Mouse (Mus musculus): ENCODE data around the gene Arhgap27. TPM values are rescaled to one million over a fixed set of nuclear protein-coding genes. Genes with fewer than 3 reads are reported as not detected.

The Arhgap27 gene
- polyA plus RNA-seq, 1 experiment from 2014 or later = 6.3 TPM

DNA sequence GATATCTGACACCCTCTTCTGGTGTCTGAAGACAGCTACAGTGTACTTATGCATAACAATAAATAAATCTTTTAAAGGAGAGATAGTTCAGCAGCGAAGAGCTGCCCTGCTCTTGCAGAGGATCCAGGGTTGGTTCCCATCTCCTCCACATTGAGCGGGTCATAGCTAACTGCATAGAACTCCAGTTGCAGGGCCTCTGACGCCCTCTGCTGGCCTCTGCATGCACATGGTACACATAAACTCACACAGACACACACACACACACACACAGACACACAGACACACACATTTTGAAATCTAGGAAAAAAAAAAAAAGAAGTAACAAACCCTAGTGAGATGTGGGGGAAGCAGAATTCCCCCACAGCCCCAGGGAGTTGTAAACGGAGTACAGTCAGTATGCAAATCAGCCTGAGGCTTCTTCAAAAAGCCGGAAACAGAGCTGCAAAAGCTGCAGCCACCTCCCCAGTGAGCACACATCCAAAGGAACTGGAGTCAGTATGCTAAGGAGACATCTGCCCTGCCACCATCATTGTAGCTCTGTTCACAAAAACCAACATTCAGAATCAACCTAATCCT lies 11.2 kb downstream of the Arhgap27 start:
- no peak overlapping the region for H3K27ac ChIP-seq (replicated peaks)
- H3K9ac ChIP-seq (replicated peaks) = no peak overlapping the region
- WGBS = 85% methylated on average over 5 of the region's 5 CpGs
- H3K9me3 ChIP-seq (replicated peaks) = no peaks in the 10 kb centered on the region
- H3K4me1 ChIP-seq = peaks cover 7% of the 10 kb centered on the region
- no peak for ATAC-seq (ENCODE audit: low FRiP score)
- H3K36me3 ChIP-seq = no peaks in the 10 kb centered on the region
- no peak overlapping the region for H3K4me3 ChIP-seq (replicated peaks)
- H3K27me3 ChIP-seq (replicated peaks) = peaks cover 17% of the 10 kb centered on the region
- H3K4me2 ChIP-seq = no peak overlapping the region

DNA sequence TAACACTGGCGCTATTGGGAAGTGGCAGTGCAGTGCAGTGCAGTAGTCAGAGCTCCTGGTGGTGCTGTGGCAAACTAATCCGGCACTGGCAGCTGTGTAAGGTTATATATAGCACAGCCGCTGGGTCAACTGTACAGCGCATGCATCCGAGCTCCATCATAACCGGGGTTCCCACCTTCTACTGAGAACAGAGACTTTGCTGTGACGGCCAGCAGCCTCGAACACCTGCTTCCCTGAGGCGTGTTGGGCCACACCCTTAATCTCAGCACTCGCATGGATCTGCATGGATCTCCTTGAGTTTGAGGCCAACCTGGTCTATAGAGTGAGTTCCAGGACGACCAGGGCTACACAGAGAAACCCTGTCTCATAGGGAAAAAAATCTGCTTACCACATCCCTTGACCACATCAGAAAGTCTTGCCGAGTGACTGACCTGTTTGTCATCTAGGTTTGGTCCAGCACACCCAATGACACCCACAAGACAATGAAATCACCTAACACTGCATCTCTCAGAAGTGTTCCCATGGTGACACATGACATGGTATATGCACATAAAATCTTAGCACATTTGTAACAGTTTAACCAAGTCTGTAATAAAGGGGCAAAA lies 12.7 kb downstream of the Arhgap27 start:
- H3K4me3 ChIP-seq (replicated peaks) = no peak overlapping the region
- H3K27me3 ChIP-seq (replicated peaks) = peaks cover 3% of the 10 kb centered on the region
- H3K4me1 ChIP-seq = peaks cover 6% of the 10 kb centered on the region
- H3K9ac ChIP-seq (replicated peaks) = no peak overlapping the region
- no peak overlapping the region for H3K27ac ChIP-seq (replicated peaks)
- WGBS = 91% methylated on average over 12 of the region's 12 CpGs
- no peak overlapping the region for H3K4me2 ChIP-seq
- H3K36me3 ChIP-seq = no peaks in the 10 kb centered on the region
- ATAC-seq (ENCODE audit: low FRiP score) = no peak
- H3K9me3 ChIP-seq (replicated peaks) = no peaks in the 10 kb centered on the region

DNA sequence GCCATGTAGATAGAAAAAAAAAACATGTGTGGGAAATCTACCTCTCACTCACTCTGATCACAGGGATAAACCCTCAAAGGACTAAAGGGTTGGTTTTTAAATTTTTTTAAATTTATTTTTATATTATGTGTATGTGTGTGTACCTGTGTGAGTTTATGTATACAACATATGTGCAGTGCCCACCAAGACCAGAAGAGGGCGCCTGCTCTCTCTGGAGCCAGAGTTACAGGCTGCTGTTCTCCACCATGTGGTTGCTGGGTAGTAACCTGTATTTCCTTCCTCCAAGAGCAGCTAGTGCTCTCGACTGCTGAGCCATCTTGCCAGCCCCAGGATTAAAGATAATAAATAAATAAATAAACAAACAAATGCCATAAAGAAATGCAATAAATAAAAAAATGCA lies 13.8 kb downstream of the Arhgap27 start:
- WGBS = 79% methylated on average over 2 of the region's 2 CpGs
- Histone ChIP-seq H3K4me1 (0 out of 2 replicates have a peak, but pooled peaks cover 4% of the 10 kb centered on the region), H3K9ac (replicated peaks) (no peak overlapping the region), H3K27me3 (replicated peaks) (no peaks in the 10 kb centered on the region), H3K27ac (replicated peaks) (no peak overlapping the region), H3K36me3 (no peaks in the 10 kb centered on the region), H3K9me3 (replicated peaks) (no peaks in the 10 kb centered on the region), H3K4me3 (replicated peaks) (no peak overlapping the region), H3K4me2 (no peak overlapping the region)
- ATAC-seq (ENCODE audit: low FRiP score) = no peak

DNA sequence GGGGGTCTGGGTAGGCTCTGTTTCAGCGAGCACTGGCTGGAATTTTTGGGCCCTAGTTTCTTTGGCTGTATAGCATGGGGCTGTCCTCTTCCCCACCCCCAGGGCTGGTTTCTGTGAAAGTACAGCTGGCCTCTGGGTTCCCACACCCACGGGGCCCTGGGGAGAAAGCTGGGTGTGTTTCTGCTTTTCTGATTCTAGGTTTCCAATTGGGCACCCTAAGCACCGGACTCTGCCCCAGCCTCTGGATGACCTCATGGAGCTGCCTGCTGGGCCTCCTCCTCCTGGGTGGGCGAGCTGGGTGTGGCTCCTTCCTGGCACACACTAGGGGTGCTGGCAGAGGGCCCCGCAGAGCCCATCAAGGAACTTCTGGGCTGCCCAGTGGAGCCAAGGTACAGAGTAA lies 16.8 kb downstream of the Arhgap27 start:
- no peaks in the 10 kb centered on the region for H3K36me3 ChIP-seq
- no peak overlapping the region for H3K27ac ChIP-seq (replicated peaks)
- no peak for ATAC-seq (ENCODE audit: low FRiP score)
- no peaks in the 10 kb centered on the region for H3K9me3 ChIP-seq (replicated peaks)
- H3K4me1 ChIP-seq = 0 out of 2 replicates have a peak, but pooled peaks cover 4% of the 10 kb centered on the region
- no peak overlapping the region for H3K4me3 ChIP-seq (replicated peaks)
- H3K4me2 ChIP-seq = no peak overlapping the region
- 0 out of 2 replicates have a peak overlapping the region, but pooled peaks have one; percentile 14 for H3K9ac ChIP-seq (replicated peaks)
- no peaks in the 10 kb centered on the region for H3K27me3 ChIP-seq (replicated peaks)
- WGBS = 66% methylated on average over 5 of the region's 5 CpGs

DNA sequence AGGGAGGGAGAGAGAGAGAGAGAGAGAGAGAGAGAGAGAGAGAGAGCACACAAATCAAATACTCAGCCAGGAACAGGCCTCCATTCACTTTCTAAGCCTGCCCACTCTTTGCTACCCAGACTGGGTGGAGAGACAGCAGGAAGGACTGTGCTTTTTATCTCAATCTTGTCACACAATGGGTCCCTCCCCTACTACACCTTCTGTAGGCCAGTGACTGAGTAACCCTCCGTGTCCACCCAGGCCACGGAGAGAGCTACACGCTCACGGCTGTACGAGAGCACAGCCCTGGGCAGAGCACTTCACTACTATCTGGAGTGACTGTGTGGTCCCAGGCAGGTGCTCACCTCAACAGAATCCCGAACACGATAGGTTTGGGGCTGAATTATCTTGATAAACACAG lies 17.3 kb downstream of the Arhgap27 start:
- 68% methylated on average over 7 of the region's 7 CpGs for WGBS
- H3K9me3 ChIP-seq (replicated peaks) = no peaks in the 10 kb centered on the region
- 0 out of 2 replicates have a peak, but pooled peaks cover 4% of the 10 kb centered on the region for H3K4me1 ChIP-seq
- H3K9ac ChIP-seq (replicated peaks) = no peak overlapping the region
- H3K36me3 ChIP-seq = no peaks in the 10 kb centered on the region
- H3K4me2 ChIP-seq = no peak overlapping the region
- ATAC-seq (ENCODE audit: low FRiP score) = no peak
- no peaks in the 10 kb centered on the region for H3K27me3 ChIP-seq (replicated peaks)
- no peak overlapping the region for H3K4me3 ChIP-seq (replicated peaks)
- H3K27ac ChIP-seq (replicated peaks) = no peak overlapping the region

DNA sequence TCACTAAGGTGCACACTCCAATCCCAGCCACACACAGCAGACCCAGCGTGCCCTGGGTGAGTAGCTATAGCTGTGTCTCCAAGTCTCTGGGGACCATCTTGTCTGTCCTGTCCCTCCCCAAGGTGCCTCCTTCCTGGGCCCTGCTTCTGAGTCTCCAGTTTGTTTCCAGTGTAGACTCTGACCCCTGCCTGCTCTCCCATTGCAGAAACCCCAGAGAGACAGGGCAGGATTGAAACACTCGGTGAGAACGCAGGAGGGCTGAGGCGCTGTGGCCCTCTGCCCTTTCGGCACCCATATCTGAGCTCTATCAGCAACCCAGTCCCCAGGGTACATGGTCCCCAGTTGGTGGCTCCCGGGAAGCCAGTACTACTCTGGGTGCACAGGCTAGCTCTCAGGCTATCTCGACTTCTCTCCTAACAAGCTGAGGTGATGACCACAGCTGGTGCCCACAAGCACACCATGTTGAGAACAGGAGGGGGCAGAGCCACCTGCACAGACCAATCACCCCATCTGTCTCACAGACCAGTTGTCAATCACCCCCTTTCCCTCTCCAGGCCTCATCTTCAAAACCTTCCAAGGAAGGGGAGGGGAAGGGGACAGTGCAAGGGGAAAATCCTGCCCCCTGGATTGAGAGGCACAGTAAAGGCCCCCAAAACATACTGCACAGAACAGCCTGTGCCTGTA lies 17.9 kb downstream of the Arhgap27 start:
- no peaks in the 10 kb centered on the region for H3K36me3 ChIP-seq
- no peak overlapping the region for H3K27ac ChIP-seq (replicated peaks)
- H3K9ac ChIP-seq (replicated peaks) = no peak overlapping the region
- no peak for ATAC-seq (ENCODE audit: low FRiP score)
- H3K27me3 ChIP-seq (replicated peaks) = no peaks in the 10 kb centered on the region
- WGBS = 88% methylated on average over 7 of the region's 7 CpGs
- H3K4me1 ChIP-seq = 0 out of 2 replicates have a peak, but pooled peaks cover 4% of the 10 kb centered on the region
- H3K9me3 ChIP-seq (replicated peaks) = no peaks in the 10 kb centered on the region
- no peak overlapping the region for H3K4me2 ChIP-seq
- no peak overlapping the region for H3K4me3 ChIP-seq (replicated peaks)

DNA sequence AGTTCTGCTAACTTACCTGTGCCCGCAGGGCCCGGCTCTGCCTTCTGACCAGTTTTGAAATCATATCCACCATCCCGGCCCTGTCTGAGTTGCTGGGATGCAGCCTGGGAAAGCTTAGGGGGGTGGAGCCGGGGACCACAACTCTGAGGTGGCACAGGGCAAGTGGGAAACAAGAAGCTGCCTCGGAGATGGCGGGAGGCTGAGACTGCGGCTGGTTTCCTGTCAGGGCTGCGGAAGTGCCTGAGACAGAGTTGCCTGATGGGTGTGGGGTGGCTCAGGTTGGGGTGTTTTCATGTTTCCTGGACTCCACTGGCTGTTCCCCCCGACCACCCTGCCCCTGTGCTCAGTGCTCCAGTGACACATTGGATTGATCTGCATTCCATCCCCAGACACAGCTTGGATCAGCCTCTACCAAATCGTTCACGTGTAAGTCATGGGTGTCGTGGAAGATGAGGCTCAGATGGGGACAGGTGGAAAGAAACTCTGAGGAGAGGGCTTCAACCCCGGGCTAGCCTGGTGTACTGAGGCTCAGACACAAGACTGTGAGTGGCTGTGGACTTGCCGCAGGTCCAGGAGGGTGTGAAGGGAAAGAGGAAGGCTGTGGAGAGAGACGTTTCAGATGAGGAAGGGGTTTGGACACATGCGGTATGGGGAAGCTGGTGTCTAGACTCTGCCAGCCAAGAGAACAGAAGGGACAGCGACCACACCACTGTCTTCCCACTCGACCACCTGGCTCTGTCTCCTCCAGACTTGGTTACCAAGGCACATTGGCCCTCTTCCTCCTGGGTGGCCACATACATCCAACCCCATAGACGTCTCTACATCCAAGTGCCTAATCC lies 18.8 kb downstream of the Arhgap27 start:
- H3K9ac ChIP-seq (replicated peaks) = no peak overlapping the region
- 78% methylated on average over 19 of the region's 19 CpGs for WGBS
- H3K36me3 ChIP-seq = no peaks in the 10 kb centered on the region
- no peaks in the 10 kb centered on the region for H3K27me3 ChIP-seq (replicated peaks)
- H3K4me1 ChIP-seq = peaks cover 9% of the 10 kb centered on the region; the same call in 1 of the 2 replicates
- no peak for ATAC-seq (ENCODE audit: low FRiP score)
- H3K9me3 ChIP-seq (replicated peaks) = no peaks in the 10 kb centered on the region
- H3K4me3 ChIP-seq (replicated peaks) = no peak overlapping the region
- no peak overlapping the region for H3K27ac ChIP-seq (replicated peaks)
- no peak overlapping the region for H3K4me2 ChIP-seq

DNA sequence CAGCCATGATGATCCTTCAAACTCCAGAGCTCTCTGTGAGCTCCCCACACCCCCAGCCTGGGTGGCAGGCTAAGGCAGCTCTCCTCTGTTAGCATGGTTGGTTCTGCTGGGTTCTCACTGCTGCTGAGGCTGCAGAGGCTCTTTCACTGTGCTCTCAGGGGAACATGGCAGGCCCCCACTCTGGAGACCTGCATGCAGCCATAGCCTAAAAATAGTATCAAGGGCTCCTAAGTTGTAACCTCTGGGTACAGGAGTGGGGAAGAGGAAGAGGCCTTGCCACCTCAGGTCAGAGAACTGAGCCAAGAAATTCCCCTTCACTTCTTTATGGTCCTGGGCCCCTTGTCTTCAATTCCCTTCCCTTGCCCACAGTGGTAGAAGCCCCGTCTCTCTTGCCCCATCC lies 19.6 kb downstream of the Arhgap27 start:
- no peak overlapping the region for H3K4me3 ChIP-seq (replicated peaks)
- no peaks in the 10 kb centered on the region for H3K36me3 ChIP-seq
- no peak overlapping the region for H3K4me2 ChIP-seq
- no peak overlapping the region for H3K9ac ChIP-seq (replicated peaks)
- no peaks in the 10 kb centered on the region for H3K27me3 ChIP-seq (replicated peaks)
- no peak overlapping the region for H3K27ac ChIP-seq (replicated peaks)
- 70% methylated on average over 1 of the region's 1 CpGs for WGBS
- H3K9me3 ChIP-seq (replicated peaks) = no peaks in the 10 kb centered on the region
- no peak for ATAC-seq (ENCODE audit: low FRiP score)
- peaks cover 13% of the 10 kb centered on the region; the same call in 1 of the 2 replicates for H3K4me1 ChIP-seq

DNA sequence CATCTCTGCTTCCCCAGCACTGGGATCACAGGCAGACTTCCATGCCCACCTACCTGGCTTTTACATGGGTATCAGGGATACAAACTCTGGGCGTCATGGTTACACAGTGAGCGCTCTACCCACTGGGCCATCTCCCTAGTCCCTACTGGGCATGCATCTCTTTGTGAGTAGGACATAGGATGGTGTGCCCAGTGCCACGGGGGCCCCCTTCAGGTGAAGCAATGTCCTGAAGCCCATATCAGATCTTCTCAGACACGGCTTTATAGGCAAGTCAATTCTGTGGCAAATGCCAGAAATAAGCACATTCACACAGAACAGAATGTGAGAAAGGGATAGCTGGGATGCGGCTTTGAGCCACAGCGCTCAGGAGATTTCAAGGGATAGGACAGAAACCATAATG lies 20.4 kb downstream of the Arhgap27 start:
- H3K4me3 ChIP-seq (replicated peaks) = no peak overlapping the region
- H3K27ac ChIP-seq (replicated peaks) = no peak overlapping the region
- peaks cover 13% of the 10 kb centered on the region; the same call in 1 of the 2 replicates for H3K4me1 ChIP-seq
- H3K27me3 ChIP-seq (replicated peaks) = no peaks in the 10 kb centered on the region
- H3K9ac ChIP-seq (replicated peaks) = no peak overlapping the region
- ATAC-seq (ENCODE audit: low FRiP score) = no peak
- 87% methylated on average over 6 of the region's 6 CpGs for WGBS
- no peaks in the 10 kb centered on the region for H3K36me3 ChIP-seq
- no peaks in the 10 kb centered on the region for H3K9me3 ChIP-seq (replicated peaks)
- H3K4me2 ChIP-seq = no peak overlapping the region

DNA sequence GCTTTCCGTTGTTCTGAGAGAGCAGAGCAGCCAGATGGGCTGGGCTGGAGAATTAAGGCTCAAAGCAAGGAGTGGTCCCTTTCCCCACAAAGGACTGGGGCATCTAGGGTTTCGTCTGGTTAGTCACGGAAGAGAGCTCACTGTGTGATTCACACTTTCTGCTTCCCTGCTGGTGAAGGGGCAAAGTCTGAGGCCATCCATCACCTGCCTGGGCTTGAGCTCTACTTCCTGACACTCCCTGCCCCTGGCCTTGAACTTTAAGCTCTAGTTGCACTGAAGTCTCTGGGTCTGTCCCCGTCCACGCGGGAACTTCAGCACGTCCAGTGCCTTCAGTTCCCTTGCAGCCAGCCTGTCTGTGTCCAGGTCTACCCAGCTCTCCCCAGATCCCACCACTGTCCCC lies 22.8 kb downstream of the Arhgap27 start:
- no peak for ATAC-seq (ENCODE audit: low FRiP score)
- Histone ChIP-seq H3K36me3 (no peaks in the 10 kb centered on the region), H3K4me2 (peak overlapping the region; percentile 51), H3K9ac (replicated peaks) (no peak overlapping the region), H3K27me3 (replicated peaks) (no peaks in the 10 kb centered on the region), H3K27ac (replicated peaks) (no peak overlapping the region), H3K9me3 (replicated peaks) (no peaks in the 10 kb centered on the region), H3K4me3 (replicated peaks) (no peak overlapping the region), H3K4me1 (peaks cover 9% of the 10 kb centered on the region; the same call in 1 of the 2 replicates)
- 36% methylated on average over 7 of the region's 7 CpGs for WGBS

DNA sequence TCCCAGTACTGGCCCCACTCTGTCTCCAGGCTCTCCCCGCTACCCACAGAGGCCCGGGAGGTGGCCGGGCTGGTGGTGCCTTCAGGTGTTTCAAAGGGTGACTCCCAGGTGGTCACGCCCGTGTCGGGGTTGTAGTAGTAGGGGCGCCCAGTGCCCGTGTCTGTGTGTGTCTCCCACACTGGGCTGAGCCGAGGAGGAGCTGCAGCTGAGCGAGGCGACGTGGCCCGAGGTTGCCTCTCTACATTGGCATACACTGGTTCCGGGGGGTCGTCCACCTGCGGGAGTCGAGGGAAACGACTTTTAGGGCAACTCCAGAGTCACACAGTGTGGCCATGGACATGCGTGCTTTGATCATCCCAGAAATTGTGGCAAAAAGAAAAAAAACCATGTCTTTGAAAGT lies 23.4 kb downstream of the Arhgap27 start:
- H3K9ac ChIP-seq (replicated peaks) = no peak overlapping the region; the same call in 1 of the 2 replicates
- H3K36me3 ChIP-seq = no peaks in the 10 kb centered on the region
- peak; percentile 38; the same call in 1 of the 2 replicates for ATAC-seq (ENCODE audit: low FRiP score)
- H3K4me3 ChIP-seq (replicated peaks) = 0 out of 2 replicates have a peak overlapping the region, but pooled peaks have one; percentile 15
- H3K4me2 ChIP-seq = peak overlapping the region; percentile 51
- H3K27ac ChIP-seq (replicated peaks) = no peak overlapping the region
- WGBS = 70% methylated on average over 19 of the region's 19 CpGs
- H3K27me3 ChIP-seq (replicated peaks) = no peaks in the 10 kb centered on the region
- H3K4me1 ChIP-seq = peaks cover 9% of the 10 kb centered on the region; the same call in 1 of the 2 replicates
- no peaks in the 10 kb centered on the region for H3K9me3 ChIP-seq (replicated peaks)
